Mouse (Mus musculus) heart, embryonic 14.5 days (tissue): ENCODE results near the gene Max. TPM values are rescaled to one million over a fixed set of nuclear protein-coding genes. Genes with fewer than 3 reads are reported as not detected.

Experiments used
- ATAC-seq: fragments of 200-750 bp; cut with Nextera tagmentation; 2 replicates; pipeline ENCODE4 v1.8.0; 2017; ENCODE audit warnings: low read depth, moderate TSS enrichment; ENCODE audit not compliant: insufficient number of reproducible peaks, insufficient read depth, low FRiP score
- H3K27ac ChIP-seq, 2 experiments: fragments of 200-500 bp in 1 of 2; fragments of 300-500 bp in 1 of 2; sonication (generic) in 1 of 2; replicated peaks in 1 of 2; 2 replicates each; pipeline ENCODE4 v1.5.1; 2012 to 2014; ENCODE audit warnings: low read depth in 2 of 2, low read length in 2 of 2, control low read depth in 1 of 2, mild to moderate bottlenecking in 1 of 2, mixed read lengths in 1 of 2; ENCODE audit not compliant: control insufficient read depth in 1 of 2, insufficient read depth in 1 of 2
- H3K27me3 ChIP-seq: fragments of 300-500 bp; sonication (generic); 2 replicates; pipeline ENCODE4 v1.6.1; 2014; ENCODE audit warnings: mild to moderate bottlenecking, low read length, control low read depth; ENCODE audit not compliant: control insufficient read depth, insufficient read depth
- H3K36me3 ChIP-seq: fragments of 300-500 bp; sonication (generic); 2 replicates; pipeline ENCODE4 v1.6.1; 2014; ENCODE audit warnings: mild to moderate bottlenecking, control low read depth, low read length, mixed read lengths; ENCODE audit not compliant: control insufficient read depth, insufficient read depth
- H3K4me1 ChIP-seq, 2 experiments: fragments of 200-500 bp in 1 of 2; fragments of 300-500 bp in 1 of 2; sonication (generic) in 1 of 2; 2 replicates each; pipeline ENCODE4 v1.6.1; 2012 to 2014; ENCODE audit warnings: low read length in 2 of 2, control low read depth in 1 of 2, mixed read lengths in 1 of 2; ENCODE audit not compliant: control insufficient read depth in 2 of 2, insufficient read depth in 2 of 2
- H3K4me2 ChIP-seq: fragments of 300-500 bp; sonication (generic); 2 replicates; pipeline ENCODE4 v1.6.1; 2014; ENCODE audit warnings: mild to moderate bottlenecking, low read length
- H3K4me3 ChIP-seq, 2 experiments: fragments of 200-500 bp in 1 of 2; fragments of 300-500 bp in 1 of 2; sonication (generic) in 1 of 2; 2 replicates each; pipeline ENCODE4 v1.5.1; 2012 to 2014; ENCODE audit warnings: low read length in 2 of 2, mild to moderate bottlenecking in 2 of 2, control low read depth in 1 of 2, low read depth in 1 of 2, moderate library complexity in 1 of 2; ENCODE audit not compliant: control insufficient read depth in 1 of 2, insufficient read depth in 1 of 2
- H3K9ac ChIP-seq: fragments of 300-500 bp; sonication (generic); 2 replicates; pipeline ENCODE4 v1.6.1; 2014; ENCODE audit warnings: mild to moderate bottlenecking, low read length
- H3K9me3 ChIP-seq: fragments of 300-500 bp; sonication (generic); 2 replicates; pipeline ENCODE4 v1.6.1; 2016; ENCODE audit warnings: low read length, control low read depth; ENCODE audit not compliant: control insufficient read depth
- WGBS: fragments of 180-500 bp; shearing (Covaris S2); extraction: QIAGEN DNeasy Blood & Tissue Kit; methylation state at CpG from one replicate; pipeline ENCODE4 v1.1.7; 2014; 5-methylcytosine and 5-hydroxymethylcytosine counted together
- polyA plus RNA-seq: library from polyadenylated mRNA; unstranded; fragments of >200 nt; fragmentation: Nextera tagmentation; extraction: Ambion mirVana; gene quantifications from 2 replicates; pipeline ENCODE4 v1.2.1, GENCODE M21; 2014

Max gene
- polyA plus RNA-seq, 1 experiment from 2014 or later: 21.7 TPM

DNA sequence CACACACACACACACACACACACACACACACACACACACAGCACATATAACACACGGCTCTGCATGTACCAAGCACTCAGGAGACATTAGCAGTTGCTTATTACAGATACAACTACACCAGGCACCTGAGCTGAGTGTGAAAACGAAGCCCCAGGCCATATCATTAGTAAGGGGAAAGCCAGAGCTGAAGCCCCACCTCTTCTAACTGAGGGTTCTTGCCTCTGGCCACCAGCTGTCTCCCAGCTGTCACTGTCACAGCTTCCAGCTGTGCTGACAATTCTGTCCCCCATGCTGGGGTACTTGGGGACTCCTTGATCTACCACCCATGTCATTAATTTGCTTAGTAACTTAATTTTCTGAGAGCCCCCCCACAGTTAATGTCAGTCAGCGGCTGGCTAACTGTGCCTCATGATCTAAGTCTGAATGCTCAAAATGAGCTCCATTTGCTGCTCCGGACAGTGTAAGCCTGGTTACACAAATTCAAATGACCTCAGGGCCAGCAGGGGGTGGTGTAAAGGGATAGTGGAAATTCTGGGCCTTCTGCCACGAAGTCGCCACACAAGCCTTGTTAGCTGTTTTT lies 38.8 kb upstream of the Max start:
- H3K4me3 ChIP-seq: no peak overlapping the region
- H3K27me3 ChIP-seq: no peaks in the 10 kb centered on the region
- H3K9ac ChIP-seq: no peak overlapping the region
- ATAC-seq: no peak
- 19% methylated on average over 6 of the region's 6 CpGs for WGBS
- H3K36me3 ChIP-seq: no peaks in the 10 kb centered on the region
- no peaks in the 10 kb centered on the region for H3K9me3 ChIP-seq
- no peak overlapping the region for H3K4me2 ChIP-seq
- H3K4me1 ChIP-seq: no peaks in the 10 kb centered on the region
- H3K27ac ChIP-seq: no peak overlapping the region

DNA sequence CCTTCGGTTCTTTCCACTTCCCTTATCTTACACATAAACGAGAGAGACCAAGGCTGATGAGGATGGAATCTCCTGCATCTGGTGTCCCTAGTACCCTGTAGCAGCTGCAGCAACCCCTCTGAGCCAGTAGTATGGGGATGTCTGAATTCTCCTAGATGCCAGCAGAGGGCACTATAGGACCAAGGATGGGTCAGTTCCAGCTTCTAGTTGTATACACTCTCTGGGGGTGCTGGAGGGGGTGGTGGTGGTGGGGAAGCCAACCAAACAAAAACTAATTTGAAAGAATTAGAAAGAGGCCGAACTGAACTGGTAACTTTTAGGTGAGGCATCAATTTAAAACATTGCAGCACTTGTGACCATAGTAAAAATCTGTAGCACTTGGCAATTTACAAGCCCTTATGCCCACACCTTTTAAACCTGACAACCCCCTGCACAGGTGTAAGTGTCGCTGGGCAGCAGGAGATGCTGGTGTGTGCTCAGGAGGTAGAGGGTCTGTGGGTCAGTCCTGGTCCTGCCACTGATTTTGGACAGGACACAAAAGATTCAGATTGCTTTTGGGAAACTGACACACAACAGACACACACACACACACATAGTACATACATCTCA lies 38.2 kb upstream of the Max start:
- Histone ChIP-seq H3K9ac (no peak overlapping the region), H3K27ac (no peak overlapping the region), H3K27me3 (no peaks in the 10 kb centered on the region), H3K36me3 (no peaks in the 10 kb centered on the region), H3K9me3 (no peaks in the 10 kb centered on the region), H3K4me2 (no peak overlapping the region), H3K4me1 (no peaks in the 10 kb centered on the region), H3K4me3 (no peak overlapping the region)
- 6% methylated on average over 4 of the region's 4 CpGs for WGBS
- ATAC-seq: no peak

DNA sequence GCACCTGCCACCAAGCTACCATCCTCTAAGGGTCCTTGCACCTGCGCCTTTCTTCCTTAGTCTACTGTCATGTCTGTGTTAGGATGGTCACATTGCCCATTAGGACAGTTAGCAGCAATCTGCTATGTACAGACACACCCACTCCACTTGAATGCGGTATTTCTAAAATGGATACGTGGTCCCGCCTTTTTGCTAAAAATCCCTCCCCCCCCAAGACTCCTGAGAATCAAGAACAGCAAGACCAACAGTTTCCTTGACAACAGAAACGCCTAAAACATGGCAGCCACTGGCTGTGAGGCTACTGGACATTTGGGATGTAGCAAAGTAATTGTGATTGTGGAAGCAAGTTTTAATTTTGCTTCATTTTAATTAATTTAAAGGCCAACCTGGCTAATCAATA lies 32.8 kb upstream of the Max start:
- H3K4me1 ChIP-seq: no peaks in the 10 kb centered on the region
- H3K9ac ChIP-seq: no peak overlapping the region
- ATAC-seq: no peak
- no peaks in the 10 kb centered on the region for H3K36me3 ChIP-seq
- H3K9me3 ChIP-seq: no peaks in the 10 kb centered on the region
- 87% methylated on average over 5 of the region's 5 CpGs for WGBS
- H3K27ac ChIP-seq: no peak overlapping the region
- no peak overlapping the region for H3K4me2 ChIP-seq
- H3K4me3 ChIP-seq: no peak overlapping the region
- H3K27me3 ChIP-seq: no peaks in the 10 kb centered on the region

DNA sequence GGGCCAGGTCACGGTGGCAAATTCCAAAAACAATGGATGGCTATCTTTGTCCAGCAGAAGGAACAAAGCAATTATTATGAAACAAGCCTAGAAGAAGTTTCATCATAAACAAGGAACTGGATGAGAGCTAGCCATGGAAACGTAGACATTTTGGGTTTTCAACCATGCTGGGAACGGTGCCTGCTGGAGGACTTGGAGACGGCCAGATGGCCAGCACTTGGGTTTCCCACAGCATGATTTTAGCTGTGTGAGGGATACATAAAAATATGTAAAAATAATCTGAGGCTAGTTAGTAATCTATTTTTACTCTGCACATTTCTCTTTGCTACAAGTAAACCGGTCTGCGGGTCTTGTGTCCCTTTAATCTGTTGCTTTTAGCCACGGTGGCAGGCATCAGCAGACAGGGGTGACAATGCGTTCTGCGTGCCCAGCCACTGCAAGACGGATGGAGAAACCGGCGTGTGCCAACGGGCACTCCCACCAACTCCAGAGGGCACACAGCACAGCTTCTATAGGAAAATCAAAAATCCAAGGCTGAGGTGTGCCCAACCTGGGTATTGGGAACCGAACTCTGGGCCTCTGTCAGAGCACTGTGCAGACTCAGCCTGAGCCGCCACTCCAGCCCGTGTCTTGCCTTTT lies 31.0 kb upstream of the Max start:
- Histone ChIP-seq H3K36me3 (no peaks in the 10 kb centered on the region), H3K27ac (no peak overlapping the region), H3K4me3 (no peak overlapping the region), H3K4me1 (no peaks in the 10 kb centered on the region), H3K9me3 (no peaks in the 10 kb centered on the region), H3K27me3 (no peaks in the 10 kb centered on the region), H3K4me2 (no peak overlapping the region), H3K9ac (no peak overlapping the region)
- ATAC-seq: no peak
- 91% methylated on average over 16 of the region's 16 CpGs for WGBS

DNA sequence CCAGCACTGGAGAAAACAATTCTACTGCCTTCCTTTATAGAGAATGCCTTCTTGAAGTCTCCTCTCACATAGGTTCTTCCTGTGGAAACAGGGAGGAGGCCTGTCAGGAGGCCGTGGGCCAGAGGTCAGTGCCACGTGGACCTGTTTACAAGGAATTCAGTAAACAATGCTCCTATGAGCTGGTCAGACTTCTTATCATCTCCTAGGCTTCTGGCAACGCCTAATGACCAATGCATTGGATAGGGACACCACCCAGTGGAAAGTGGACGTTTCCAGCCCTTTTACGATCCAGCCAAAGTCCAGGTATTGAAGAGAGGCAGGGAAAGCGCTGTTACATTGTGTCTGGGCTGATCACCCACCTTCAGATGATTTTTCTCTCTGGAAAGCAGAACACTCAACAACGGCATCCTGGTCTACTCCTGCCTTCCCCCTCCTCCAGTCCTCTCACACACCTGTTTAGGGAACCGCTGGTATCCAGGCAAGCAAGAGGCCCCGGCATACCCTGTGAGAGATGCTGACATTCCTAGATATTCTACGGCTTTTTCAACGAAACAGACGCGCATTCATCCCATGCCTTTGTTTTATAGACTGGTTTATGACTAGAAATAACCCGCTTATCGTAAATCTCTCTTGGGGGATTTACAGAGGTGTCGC lies 20.9 kb upstream of the Max start:
- H3K4me1 ChIP-seq: no peaks in the 10 kb centered on the region
- H3K4me3 ChIP-seq: no peak overlapping the region
- H3K27ac ChIP-seq: no peak overlapping the region
- H3K27me3 ChIP-seq: no peaks in the 10 kb centered on the region
- 71% methylated on average over 16 of the region's 16 CpGs for WGBS
- no peaks in the 10 kb centered on the region for H3K36me3 ChIP-seq
- H3K4me2 ChIP-seq: no peak overlapping the region
- no peaks in the 10 kb centered on the region for H3K9me3 ChIP-seq
- no peak for ATAC-seq
- H3K9ac ChIP-seq: no peak overlapping the region

DNA sequence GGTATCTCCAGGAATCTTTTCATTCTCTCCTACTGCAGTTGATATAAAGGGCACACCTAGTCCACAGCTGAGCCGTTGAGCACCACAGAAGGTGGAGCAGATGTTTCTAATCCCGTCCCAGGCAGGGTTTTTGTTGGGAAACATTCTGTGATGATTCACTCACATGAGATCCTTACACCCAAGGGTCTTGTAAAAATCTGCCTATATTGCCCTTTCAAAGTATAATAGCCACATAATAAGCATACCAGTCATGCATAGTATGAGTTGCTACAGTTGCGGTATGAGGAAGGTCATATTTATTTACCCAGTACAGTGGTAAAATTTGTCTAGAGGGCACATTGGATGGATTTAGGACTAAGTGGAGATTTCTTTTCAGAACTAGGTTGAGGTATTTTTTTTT lies 17.5 kb upstream of the Max start:
- H3K9me3 ChIP-seq: no peaks in the 10 kb centered on the region
- H3K9ac ChIP-seq: no peak overlapping the region
- H3K27ac ChIP-seq: no peak overlapping the region
- WGBS: 80% methylated on average over 3 of the region's 3 CpGs
- H3K4me2 ChIP-seq: no peak overlapping the region
- no peak for ATAC-seq
- no peaks in the 10 kb centered on the region for H3K4me1 ChIP-seq
- H3K36me3 ChIP-seq: no peaks in the 10 kb centered on the region
- no peak overlapping the region for H3K4me3 ChIP-seq
- no peaks in the 10 kb centered on the region for H3K27me3 ChIP-seq

DNA sequence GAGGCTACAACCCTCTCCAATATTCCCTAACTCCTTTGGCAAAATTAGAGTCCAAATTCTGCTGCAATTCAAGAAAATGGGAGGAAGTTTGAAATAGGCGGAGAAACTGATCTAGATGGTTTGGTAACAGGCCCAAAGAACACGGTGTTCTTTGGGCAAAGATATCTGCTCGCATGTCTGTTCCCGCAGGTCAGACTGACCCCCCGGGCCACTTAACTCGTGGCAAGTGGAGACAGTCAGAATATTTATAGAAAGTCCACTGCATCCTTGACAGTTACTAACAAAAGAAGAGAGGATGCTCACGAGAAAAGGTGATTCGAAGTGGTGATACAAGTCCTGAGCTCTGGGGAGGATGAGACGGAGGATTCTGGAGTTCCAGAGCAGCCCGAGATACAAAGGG lies 10.7 kb upstream of the Max start:
- Histone ChIP-seq H3K36me3 (no peaks in the 10 kb centered on the region), H3K9ac (no peak overlapping the region), H3K27ac (no peak overlapping the region), H3K4me2 (0 out of 2 replicates have a peak overlapping the region, but pooled peaks have one; percentile 8), H3K4me1 (peaks cover 0 to 7% of the 10 kb centered on the region in 2 experiments; a peak in 2 of 4 replicates), H3K9me3 (no peaks in the 10 kb centered on the region), H3K4me3 (no peak overlapping the region), H3K27me3 (no peaks in the 10 kb centered on the region)
- ATAC-seq: no peak
- WGBS: 54% methylated on average over 10 of the region's 10 CpGs
